Mouse (Mus musculus): Measurements from ENCODE around the gene Ano6.
A peak's percentile ranks its signal among the peaks of the same experiment; 100 is the strongest.

Ano6 gene

GRCm38 (mm10) chr15:95931013-95931775 is 140.6 kb downstream of the Ano6 start:
- DNase-seq (ENCODE audit: low spot score), result no peak

- DNase-seq (ENCODE audit: low spot score), result peak; percentile 52
Measured at GRCm38 (mm10) chr15:95932358-95932757, 141.7 kb downstream of the Ano6 start.

GRCm38 (mm10) chr15:95935141-95935540 is 144.5 kb downstream of the Ano6 start:
- DNase-seq (ENCODE audit: low spot score), result no peak

- DNase-seq (ENCODE audit: low spot score), result no peak
Measured at GRCm38 (mm10) chr15:95943470-95943869, 152.8 kb downstream of the Ano6 start.

- DNase-seq (ENCODE audit: low spot score), result no peak
Measured at GRCm38 (mm10) chr15:95944299-95944698, 153.7 kb downstream of the Ano6 start.

GRCm38 (mm10) chr15:95945951-95946708 is 155.5 kb downstream of the Ano6 start:
- DNase-seq (ENCODE audit: low spot score), result no peak

GRCm38 (mm10) chr15:95948411-95948810 is 157.8 kb downstream of the Ano6 start:
- DNase-seq (ENCODE audit: low spot score), result no peak

- peak; percentile 49 for DNase-seq (ENCODE audit: low spot score)
Measured at GRCm38 (mm10) chr15:95949336-95949735, 158.7 kb downstream of the Ano6 start.

GRCm38 (mm10) chr15:95951497-95951896 is 160.9 kb downstream of the Ano6 start:
- no peak for DNase-seq (ENCODE audit: low spot score)

GRCm38 (mm10) chr15:95956692-95957091 is 166.0 kb downstream of the Ano6 start:
- DNase-seq (ENCODE audit: low spot score), result no peak

- DNase-seq (ENCODE audit: low spot score), result no peak
Measured at GRCm38 (mm10) chr15:95962411-95963123, 171.9 kb downstream of the Ano6 start.

GRCm38 (mm10) chr15:95963124-95963482 is 172.5 kb downstream of the Ano6 start:
- DNase-seq (ENCODE audit: low spot score), result no peak

GRCm38 (mm10) chr15:95963533-95964250 is 173.0 kb downstream of the Ano6 start:
- no peak for DNase-seq (ENCODE audit: low spot score)

GRCm38 (mm10) chr15:95964251-95964561 is 173.6 kb downstream of the Ano6 start:
- no peak for DNase-seq (ENCODE audit: low spot score)

GRCm38 (mm10) chr15:95966979-95967378 is 176.3 kb downstream of the Ano6 start:
- DNase-seq (ENCODE audit: low spot score), result no peak

GRCm38 (mm10) chr15:95967516-95968196 is 177.0 kb downstream of the Ano6 start:
- DNase-seq (ENCODE audit: low spot score), result no peak

GRCm38 (mm10) chr15:95969596-95969995 is 179.0 kb downstream of the Ano6 start:
- DNase-seq (ENCODE audit: low spot score), result no peak

GRCm38 (mm10) chr15:95970176-95970575 is 179.5 kb downstream of the Ano6 start:
- no peak for DNase-seq (ENCODE audit: low spot score)

- DNase-seq (ENCODE audit: low spot score), result no peak
Measured at GRCm38 (mm10) chr15:95970691-95971090, 180.0 kb downstream of the Ano6 start.

- DNase-seq (ENCODE audit: low spot score), result no peak
Measured at GRCm38 (mm10) chr15:95971302-95971701, 180.7 kb downstream of the Ano6 start.

- DNase-seq (ENCODE audit: low spot score), result no peak
Measured at GRCm38 (mm10) chr15:95972156-95972555, 181.5 kb downstream of the Ano6 start.

- DNase-seq (ENCODE audit: low spot score), result no peak
Measured at GRCm38 (mm10) chr15:95972621-95973020, 182.0 kb downstream of the Ano6 start.
